Mouse (Mus musculus) ES-Bruce4 (cell line): ENCODE results near the gene Ppfia2. TPM values are rescaled to one million over a fixed set of nuclear protein-coding genes. Genes with fewer than 3 reads are reported as not detected.

Experiments
- H3K27ac ChIP-seq: 2 replicates; pipeline ENCODE4 v1.5.1; 2012; ENCODE audit warnings: low read length, inconsistent platforms; ENCODE audit not compliant: insufficient read depth
- H3K27me3 ChIP-seq: 2 replicates; pipeline ENCODE4 v1.6.1; 2012; ENCODE audit warnings: mild to moderate bottlenecking, low read length, inconsistent platforms; ENCODE audit not compliant: control insufficient read depth, poor library complexity, insufficient read depth, severe bottlenecking
- H3K36me3 ChIP-seq: 2 replicates; pipeline ENCODE4 v1.6.1; 2012; ENCODE audit warnings: inconsistent platforms, mild to moderate bottlenecking, low read length, moderate library complexity; ENCODE audit not compliant: control insufficient read depth, poor library complexity, insufficient read depth, severe bottlenecking
- H3K4me1 ChIP-seq: one replicate; pipeline ENCODE4 v1.8.1; 2011; ENCODE audit warnings: low read length; ENCODE audit not compliant: control insufficient read depth, insufficient read depth
- H3K4me3 ChIP-seq: 2 replicates; pipeline ENCODE4 v1.5.1; 2011; ENCODE audit warnings: low read depth, mild to moderate bottlenecking, low read length
- H3K9ac ChIP-seq: 2 replicates; pipeline ENCODE4 v1.6.1; 2012; ENCODE audit warnings: low read depth, mild to moderate bottlenecking, inconsistent platforms; ENCODE audit not compliant: poor library complexity, severe bottlenecking
- H3K9me3 ChIP-seq: replicated peaks from 2 replicates; pipeline ENCODE4 v1.6.1; 2012; ENCODE audit warnings: mild to moderate bottlenecking, low read length, inconsistent platforms; ENCODE audit not compliant: control insufficient read depth, poor library complexity, insufficient read depth, severe bottlenecking
- CTCF ChIP-seq: IDR thresholded peaks from one replicate; pipeline ENCODE4 v1.8.1; 2011; ENCODE audit warnings: low read depth, low read length
- EP300 ChIP-seq: IDR thresholded peaks from 2 replicates; pipeline ENCODE4 v1.6.1; 2011; ENCODE audit warnings: low read depth, low read length; ENCODE audit not compliant: insufficient read depth
- POLR2A ChIP-seq: IDR thresholded peaks from one replicate; pipeline ENCODE4 v1.8.1; 2011; ENCODE audit warnings: low read length; ENCODE audit not compliant: insufficient read depth
- polyA plus RNA-seq: library from polyadenylated mRNA; stranded (reverse); fragments of >200 nt; gene quantifications from 2 replicates; pipeline ENCODE4 v1.2.4, GENCODE M21; 2011; ENCODE audit warnings: low read depth; ENCODE audit not compliant: missing spikeins, insufficient read depth, insufficient read length

The Ppfia2 gene
- polyA plus RNA-seq, 1 experiment = not detected

GRCm38 (mm10) chr10:106959026-106959425 lies 488.9 kb downstream of the Ppfia2 start:
- H3K27me3 ChIP-seq = no peaks in the 10 kb centered on the region
- H3K4me1 ChIP-seq = no peaks in the 10 kb centered on the region
- H3K9me3 ChIP-seq = no peaks in the 10 kb centered on the region
- no peak overlapping the region for H3K9ac ChIP-seq
- TF ChIP-seq CTCF (no peak), EP300 (no peak), POLR2A (no peak)
- H3K27ac ChIP-seq = no peak overlapping the region
- no peaks in the 10 kb centered on the region for H3K36me3 ChIP-seq
- H3K4me3 ChIP-seq = no peak overlapping the region

GRCm38 (mm10) chr10:106975193-106976141 lies 505.3 kb downstream of the Ppfia2 start:
- H3K9ac ChIP-seq = no peak overlapping the region
- no peaks in the 10 kb centered on the region for H3K36me3 ChIP-seq
- H3K4me1 ChIP-seq = no peaks in the 10 kb centered on the region
- no peak for TF ChIP-seq CTCF
- no peak for TF ChIP-seq POLR2A
- no peak for TF ChIP-seq EP300
- no peak overlapping the region for H3K27ac ChIP-seq
- no peak overlapping the region for H3K4me3 ChIP-seq
- no peaks in the 10 kb centered on the region for H3K27me3 ChIP-seq
- no peaks in the 10 kb centered on the region for H3K9me3 ChIP-seq
